Mouse (Mus musculus) spleen, adult 2 months (tissue): Measurements from ENCODE around the gene Mansc4.

ENCODE experiments used
- CTCF ChIP-seq: fragments of 200-500 bp; IDR thresholded peaks from 2 replicates; pipeline ENCODE4 v1.5.1; 2011; ENCODE audit warnings: mild to moderate bottlenecking, inconsistent platforms; ENCODE audit not compliant: insufficient read depth, insufficient read length, insufficient replicate concordance; ENCODE audit errors: extremely low read depth
- POLR2A ChIP-seq: fragments of 200-500 bp; IDR thresholded peaks from 2 replicates; pipeline ENCODE4 v1.6.1; 2011; ENCODE audit warnings: low read depth, low read length, inconsistent platforms

- TF ChIP-seq CTCF (no peak), POLR2A (no peak)
Measured at GRCm38 (mm10) chr6:147059326-147059725, 27.5 kb downstream of the Mansc4 start.
